Mouse (Mus musculus) myocyte (in vitro differentiated cells): Measurements from ENCODE around the gene Asic2. TPM values are rescaled to one million over a fixed set of nuclear protein-coding genes. Genes with fewer than 3 reads are reported as not detected.

Source experiments
- H3K27me3 ChIP-seq: one replicate; pipeline ENCODE4 v1.6.1; 2011; ENCODE audit not compliant: control insufficient read depth, insufficient read depth, insufficient read length
- H3K36me3 ChIP-seq: one replicate; pipeline ENCODE4 v1.6.1; 2011; ENCODE audit not compliant: control insufficient read depth, insufficient read depth
- H3K4me2 ChIP-seq: one replicate; pipeline ENCODE4 v1.6.1; 2011; ENCODE audit warnings: low read depth, control low read depth
- H3K4me3 ChIP-seq: one replicate; pipeline ENCODE4 v1.5.1; 2011; ENCODE audit warnings: mild to moderate bottlenecking, control low read depth, moderate library complexity
- H3K79me2 ChIP-seq: one replicate; pipeline ENCODE4 v1.6.1; 2011; ENCODE audit not compliant: control insufficient read depth, insufficient read depth
- H3ac ChIP-seq: one replicate; pipeline ENCODE4 v1.6.1; 2011; ENCODE audit not compliant: control insufficient read depth, insufficient read length
- CEBPB ChIP-seq: IDR thresholded peaks from 2 replicates; pipeline ENCODE4 v1.6.1; 2011; ENCODE audit warnings: mild to moderate bottlenecking, moderate library complexity; ENCODE audit not compliant: poor library complexity, insufficient read depth, severe bottlenecking
- E2F4 ChIP-seq: IDR thresholded peaks from one replicate; pipeline ENCODE4 v1.6.1; 2011; ENCODE audit warnings: mild to moderate bottlenecking, control low read depth, moderate library complexity; ENCODE audit not compliant: insufficient read depth
- MAX ChIP-seq: IDR thresholded peaks from one replicate; pipeline ENCODE4 v1.6.1; 2011; ENCODE audit warnings: low read depth, mild to moderate bottlenecking, control low read depth
- MYOD1 ChIP-seq, 3 experiments: IDR thresholded peaks; one replicate each; pipeline ENCODE4 v1.6.1; 2011; ENCODE audit warnings: control low read depth in 2 of 3, low read depth in 2 of 3, mild to moderate bottlenecking in 2 of 3, moderate library complexity in 1 of 3; ENCODE audit not compliant: insufficient read length in 2 of 3, control insufficient read depth in 1 of 3
- MYOG ChIP-seq, 3 experiments: IDR thresholded peaks; one replicate each; pipeline ENCODE4 v1.6.1; 2011; ENCODE audit warnings: control low read depth in 2 of 3, low read depth in 2 of 3, mild to moderate bottlenecking in 2 of 3; ENCODE audit not compliant: insufficient read length in 2 of 3, control insufficient read depth in 1 of 3, insufficient read depth in 1 of 3
- POLR2A ChIP-seq: IDR thresholded peaks from one replicate; pipeline ENCODE4 v1.6.1; 2011; ENCODE audit warnings: low read depth, mild to moderate bottlenecking, control low read depth, moderate library complexity; ENCODE audit not compliant: insufficient read length
- POLR2AphosphoS2 ChIP-seq: IDR thresholded peaks from one replicate; pipeline ENCODE4 v1.6.1; 2011; ENCODE audit warnings: low read depth, control low read depth; ENCODE audit not compliant: insufficient read length
- REST ChIP-seq: IDR thresholded peaks from one replicate; pipeline ENCODE4 v1.6.1; 2011; ENCODE audit warnings: mild to moderate bottlenecking, control low read depth, moderate library complexity; ENCODE audit not compliant: insufficient read depth, insufficient read length
- SRF ChIP-seq: IDR thresholded peaks from one replicate; pipeline ENCODE4 v1.6.1; 2011; ENCODE audit warnings: low read depth; ENCODE audit not compliant: control insufficient read depth, insufficient read length
- TCF12 ChIP-seq: IDR thresholded peaks from one replicate; pipeline ENCODE4 v1.6.1; 2011; ENCODE audit warnings: mild to moderate bottlenecking, control low read depth; ENCODE audit not compliant: poor library complexity, insufficient read depth, severe bottlenecking
- TCF3 ChIP-seq: IDR thresholded peaks from one replicate; pipeline ENCODE4 v1.6.1; 2011; ENCODE audit warnings: low read depth, control low read depth; ENCODE audit not compliant: insufficient read length
- USF1 ChIP-seq: IDR thresholded peaks from one replicate; pipeline ENCODE4 v1.6.1; 2011; ENCODE audit warnings: low read depth, mild to moderate bottlenecking, control low read depth, moderate library complexity
- polyA plus RNA-seq: library from polyadenylated mRNA; unstranded; fragments of >200 nt; fragmentation: generic; extraction: Trizol; gene quantifications from one replicate; pipeline ENCODE4 v1.2.1, GENCODE M21; 2012; ENCODE audit warnings: missing spikeins

The Asic2 gene
- polyA plus RNA-seq, 1 experiment, result not detected

DNA sequence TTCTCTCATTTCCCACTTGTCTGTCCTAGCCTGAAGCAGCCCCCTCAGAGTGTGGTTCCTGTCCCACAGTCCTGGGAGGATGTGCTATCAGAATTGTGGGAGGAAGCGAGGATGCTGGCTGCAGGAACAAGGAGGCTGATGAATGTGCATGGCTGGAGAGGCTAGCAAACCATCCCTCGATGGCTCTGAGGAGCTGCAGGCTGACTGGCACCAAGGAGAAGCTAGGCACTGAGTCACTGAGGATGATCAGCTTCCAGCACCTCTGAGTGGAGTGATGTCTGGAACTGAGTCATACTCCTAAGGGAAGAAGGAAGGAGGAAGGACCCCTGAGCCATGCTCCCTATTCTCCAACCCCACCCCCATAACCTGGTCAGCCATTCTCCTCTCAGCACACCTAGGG lies 246.2 kb downstream of the Asic2 start:
- TF ChIP-seq REST (no peak), POLR2AphosphoS2 (no peak), MYOG (IDR thresholded peaks at IDR 0.05; ENCODE audit: control insufficient read depth in 1 of 3, insufficient read depth in 1 of 3, insufficient read length in 2 of 3, low read depth in 2 of 3) (no peak), USF1 (no peak), MYOD1 (IDR thresholded peaks at IDR 0.05; ENCODE audit: control insufficient read depth in 1 of 3, insufficient read length in 2 of 3, low read depth in 2 of 3) (no peak), MAX (no peak), E2F4 (no peak), SRF (no peak), POLR2A (no peak)
- Histone ChIP-seq H3K36me3 (no peaks in the 10 kb centered on the region), H3K4me3 (no peak overlapping the region), H3K27me3 (no peaks in the 10 kb centered on the region), H3K79me2 (no peaks in the 10 kb centered on the region), H3ac (no peak overlapping the region), H3K4me2 (no peak overlapping the region)

DNA sequence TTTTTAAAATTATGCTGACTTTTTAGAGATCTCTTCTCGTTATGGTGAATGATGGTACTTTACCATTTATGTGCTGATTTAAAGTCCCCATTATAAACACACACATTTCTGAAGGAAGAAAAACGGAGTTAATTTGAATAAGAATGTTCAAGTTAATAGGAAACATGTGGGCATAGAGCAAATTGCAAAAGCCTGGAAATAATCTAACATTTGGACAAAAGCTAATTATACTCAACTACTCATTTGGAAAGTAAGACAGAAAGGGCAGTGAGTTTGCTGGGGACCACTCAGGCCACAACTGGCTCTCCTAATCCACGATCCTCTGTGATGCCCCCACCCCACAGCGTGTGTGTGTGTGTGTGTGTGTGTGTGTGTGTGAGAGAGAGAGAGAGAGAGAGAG lies 253.5 kb downstream of the Asic2 start:
- no peaks in the 10 kb centered on the region for H3K79me2 ChIP-seq
- no peak overlapping the region for H3K4me2 ChIP-seq
- H3K27me3 ChIP-seq, result no peaks in the 10 kb centered on the region
- no peak overlapping the region for H3K4me3 ChIP-seq
- H3ac ChIP-seq, result no peak overlapping the region
- no peak for TF ChIP-seq POLR2A
- TF ChIP-seq E2F4, result no peak
- no peak for TF ChIP-seq TCF12
- no peak for TF ChIP-seq SRF
- TF ChIP-seq MYOG (IDR thresholded peaks at IDR 0.05; ENCODE audit: control insufficient read depth in 1 of 3, insufficient read depth in 1 of 3, insufficient read length in 2 of 3, low read depth in 2 of 3), result no peak
- no peak for TF ChIP-seq POLR2AphosphoS2
- H3K36me3 ChIP-seq, result no peaks in the 10 kb centered on the region

DNA sequence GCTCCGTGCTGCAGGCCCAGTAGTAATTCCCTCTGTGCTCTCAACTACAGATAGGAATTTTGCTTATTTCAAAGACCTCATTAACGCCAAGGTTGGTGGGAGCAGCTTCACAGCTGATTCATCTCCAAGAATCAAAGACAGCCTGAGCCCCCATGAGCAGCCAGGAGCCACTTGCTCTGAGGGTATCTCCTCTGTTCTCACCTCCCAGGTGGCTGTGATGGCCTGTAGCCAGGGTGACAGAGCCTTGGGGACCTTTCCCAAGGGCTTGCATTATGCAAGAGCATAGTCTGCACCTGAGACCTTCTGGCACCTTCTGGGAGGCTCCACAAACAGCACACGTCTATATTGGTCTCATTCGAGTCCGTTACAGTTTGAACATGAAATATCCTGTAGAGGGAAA lies 261.3 kb downstream of the Asic2 start:
- TF ChIP-seq TCF3 (no peak), E2F4 (no peak)
- H3ac ChIP-seq, result no peak overlapping the region
- no peaks in the 10 kb centered on the region for H3K79me2 ChIP-seq

DNA sequence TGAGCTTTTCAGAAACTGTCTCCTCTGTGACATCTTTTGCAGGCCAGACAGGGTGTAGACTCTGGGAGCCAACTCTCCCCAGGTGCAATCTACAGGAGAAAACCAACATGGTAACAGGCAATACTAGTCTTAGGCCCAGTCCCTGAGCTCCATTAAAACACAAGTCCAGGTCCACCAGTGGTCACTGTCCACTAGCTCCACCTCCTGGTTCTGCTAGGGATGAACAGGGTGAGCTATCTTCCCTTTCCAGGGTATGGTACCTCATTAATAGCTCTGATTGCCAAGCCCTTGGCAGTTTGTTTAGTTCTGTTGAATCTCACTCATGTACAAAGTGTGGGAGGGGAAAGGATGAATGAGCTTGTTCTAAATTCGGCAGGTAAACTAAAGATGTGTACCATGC lies 270.2 kb downstream of the Asic2 start:
- Histone ChIP-seq H3K36me3 (no peaks in the 10 kb centered on the region), H3K4me3 (no peak overlapping the region), H3K27me3 (no peaks in the 10 kb centered on the region), H3ac (no peak overlapping the region), H3K4me2 (no peak overlapping the region), H3K79me2 (no peaks in the 10 kb centered on the region)
- TF ChIP-seq MAX, result no peak
- TF ChIP-seq USF1, result no peak
- no peak for TF ChIP-seq TCF3
- no peak for TF ChIP-seq CEBPB

More for the DNA sequence above, 261.3 kb downstream of the Asic2 start:
- Histone ChIP-seq H3K27me3 (no peaks in the 10 kb centered on the region), H3K36me3 (no peaks in the 10 kb centered on the region), H3K4me3 (no peak overlapping the region), H3K4me2 (no peak overlapping the region)

DNA sequence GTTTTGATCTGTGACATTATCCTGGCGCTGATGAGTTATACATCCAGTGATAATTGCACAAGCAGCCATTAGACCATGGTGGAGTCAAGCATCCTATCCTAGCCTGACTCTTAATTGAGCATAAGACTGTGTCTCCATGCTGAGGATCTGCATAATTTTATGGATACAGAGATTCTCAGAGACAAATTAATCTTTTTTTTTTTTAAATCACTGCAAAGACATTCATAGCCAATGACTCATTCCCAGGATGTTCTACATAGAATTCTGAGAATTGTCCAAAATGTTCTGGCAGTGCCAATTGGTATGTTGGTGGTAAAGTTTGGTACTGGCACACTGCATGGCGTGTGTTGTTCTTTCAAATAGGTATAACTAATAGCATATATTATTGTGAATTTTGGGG lies 272.8 kb downstream of the Asic2 start:
- H3K27me3 ChIP-seq, result no peaks in the 10 kb centered on the region
- no peak overlapping the region for H3K4me3 ChIP-seq
- H3K79me2 ChIP-seq, result no peaks in the 10 kb centered on the region
- no peak for TF ChIP-seq MYOD1 (IDR thresholded peaks at IDR 0.05; ENCODE audit: control insufficient read depth in 1 of 3, insufficient read length in 2 of 3, low read depth in 2 of 3)
- no peak for TF ChIP-seq POLR2A
- H3K36me3 ChIP-seq, result no peaks in the 10 kb centered on the region
- no peak overlapping the region for H3K4me2 ChIP-seq
- H3ac ChIP-seq, result no peak overlapping the region

DNA sequence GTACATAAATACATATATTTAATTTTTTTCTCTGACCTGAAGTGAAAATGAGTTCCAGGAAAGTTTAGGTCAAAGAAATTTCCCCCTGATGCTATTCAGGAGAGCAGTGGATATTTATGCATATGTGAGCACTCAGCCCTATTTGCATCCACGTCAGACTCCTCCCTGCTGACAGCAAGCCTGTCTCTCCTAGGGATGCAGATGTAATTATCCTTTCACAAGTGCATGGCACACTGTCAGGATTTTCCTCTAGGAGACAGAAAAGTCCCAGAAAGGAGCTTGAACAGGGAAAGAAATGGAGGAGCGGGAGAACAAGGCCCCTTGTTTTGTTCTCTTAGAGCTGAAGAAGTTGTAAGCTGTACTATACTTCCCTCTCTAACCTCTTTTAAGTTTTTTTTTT lies 287.7 kb downstream of the Asic2 start:
- H3K4me2 ChIP-seq, result no peak overlapping the region
- H3K4me3 ChIP-seq, result no peak overlapping the region
- TF ChIP-seq TCF12 (no peak), TCF3 (no peak), SRF (no peak), MYOG (IDR thresholded peaks at IDR 0.05; ENCODE audit: control insufficient read depth in 1 of 3, insufficient read depth in 1 of 3, insufficient read length in 2 of 3, low read depth in 2 of 3) (no peak), CEBPB (no peak), POLR2A (no peak), REST (no peak), E2F4 (no peak), USF1 (no peak), POLR2AphosphoS2 (no peak), MAX (no peak), MYOD1 (IDR thresholded peaks at IDR 0.05; ENCODE audit: control insufficient read depth in 1 of 3, insufficient read length in 2 of 3, low read depth in 2 of 3) (no peak)
- H3K79me2 ChIP-seq, result no peaks in the 10 kb centered on the region
- no peak overlapping the region for H3ac ChIP-seq
- H3K27me3 ChIP-seq, result no peaks in the 10 kb centered on the region
- no peaks in the 10 kb centered on the region for H3K36me3 ChIP-seq
